Mouse (Mus musculus) stomach, postnatal 0 days (tissue): ENCODE data around the gene Elk4. TPM values are rescaled to one million over a fixed set of nuclear protein-coding genes. Genes with fewer than 3 reads are reported as not detected.

ENCODE experiments used
- ATAC-seq: fragments of 200-750 bp; cut with Nextera tagmentation; 2 replicates; pipeline ENCODE4 v1.8.0; 2017; ENCODE audit not compliant: low FRiP score, low TSS enrichment
- DNase-seq: peaks from one replicate; pipeline ENCODE4 v3.0.0-alpha.2; 2016; ENCODE audit warnings: low spot score
- H3K27ac ChIP-seq: fragments of 300-500 bp; sonication (generic); replicated peaks from 2 replicates; pipeline ENCODE4 v1.5.1; 2014; ENCODE audit warnings: mild to moderate bottlenecking, control low read depth
- H3K27me3 ChIP-seq: fragments of 300-500 bp; sonication (generic); 2 replicates; pipeline ENCODE4 v1.6.1; 2014; ENCODE audit warnings: low read length; ENCODE audit not compliant: control insufficient read depth, insufficient read depth
- H3K36me3 ChIP-seq: fragments of 300-500 bp; sonication (generic); 2 replicates; pipeline ENCODE4 v1.6.1; 2014; ENCODE audit warnings: low read length, mixed read lengths; ENCODE audit not compliant: control insufficient read depth, insufficient read depth
- H3K4me1 ChIP-seq: fragments of 300-500 bp; sonication (generic); replicated peaks from 2 replicates; pipeline ENCODE4 v1.6.1; 2014; ENCODE audit warnings: antibody characterized with exemption; ENCODE audit not compliant: control insufficient read depth, insufficient read depth
- H3K4me2 ChIP-seq: fragments of 300-500 bp; sonication (generic); replicated peaks from 2 replicates; pipeline ENCODE4 v1.6.1; 2014; ENCODE audit warnings: low read depth, mild to moderate bottlenecking, control low read depth, moderate library complexity
- H3K4me3 ChIP-seq: fragments of 300-500 bp; sonication (generic); 2 replicates; pipeline ENCODE4 v1.5.1; 2014; ENCODE audit warnings: low read depth, low read length, control low read depth
- H3K9ac ChIP-seq: fragments of 300-500 bp; sonication (generic); 2 replicates; pipeline ENCODE4 v1.6.1; 2014; ENCODE audit warnings: mild to moderate bottlenecking, low read length, control low read depth, mixed read lengths
- H3K9me3 ChIP-seq: fragments of 300-500 bp; sonication (generic); 2 replicates; pipeline ENCODE4 v1.6.1; 2016; ENCODE audit warnings: low read length; ENCODE audit not compliant: control insufficient read depth
- CTCF ChIP-seq: IDR thresholded peaks from 2 replicates; pipeline ENCODE4 v1.5.1; 2016; ENCODE audit warnings: antibody characterized with exemption, low read depth, mild to moderate bottlenecking, moderate library complexity
- EP300 ChIP-seq: optimal IDR thresholded peaks from 2 replicates; pipeline ENCODE3; 2016; ENCODE audit warnings: antibody characterized with exemption
- WGBS: fragments of 180-500 bp; shearing (Covaris S2); extraction: QIAGEN DNeasy Blood & Tissue Kit; methylation state at CpG from one replicate; pipeline ENCODE4 v1.1.7; 2014; 5-methylcytosine and 5-hydroxymethylcytosine counted together
- polyA plus RNA-seq: library from polyadenylated mRNA; unstranded; fragments of >200 nt; fragmentation: Nextera tagmentation; extraction: Ambion mirVana; gene quantifications from 2 replicates; pipeline ENCODE4 v1.2.1, GENCODE M21; 2015

Elk4 gene
- polyA plus RNA-seq, 1 experiment from 2014 or later = 13.8 TPM

GRCm38 (mm10) chr1:132006721-132007120 is 686 bp upstream of the Elk4 start:
- H3K4me2 ChIP-seq = peak overlapping the region; percentile 65
- no peaks in the 10 kb centered on the region for H3K9me3 ChIP-seq
- peak overlapping the region; percentile 98 for H3K9ac ChIP-seq
- peak overlapping the region; percentile 100 for H3K27ac ChIP-seq
- H3K4me1 ChIP-seq = no peaks in the 10 kb centered on the region
- ATAC-seq = no peak
- no peaks in the 10 kb centered on the region for H3K36me3 ChIP-seq
- DNase-seq = no peak
- whole genome bisulfite sequencing = 21% methylated on average over 5 of the region's 5 CpGs
- no peak for TF ChIP-seq EP300
- no peak for TF ChIP-seq CTCF
- peak overlapping the region; percentile 83 for H3K4me3 ChIP-seq
- no peaks in the 10 kb centered on the region for H3K27me3 ChIP-seq

GRCm38 (mm10) chr1:132007828-132008827 is 721 bp downstream of the Elk4 start:
- peak; percentile 88 for ATAC-seq
- TF ChIP-seq EP300 (peak; percentile 61), CTCF (peak; percentile 25; the same call in 1 of the 2 replicates)
- Histone ChIP-seq H3K27me3 (no peaks in the 10 kb centered on the region), H3K36me3 (no peaks in the 10 kb centered on the region), H3K4me1 (no peaks in the 10 kb centered on the region), H3K4me3 (peak overlapping the region; percentile 83), H3K27ac (peak overlapping the region; percentile 100), H3K9me3 (no peaks in the 10 kb centered on the region), H3K4me2 (peak overlapping the region; percentile 65), H3K9ac (peak overlapping the region; percentile 98)
- WGBS = under 1% methylated on average over 49 of the region's 72 CpGs
- DNase-seq = peak; percentile 96

GRCm38 (mm10) chr1:132008881-132009644 is 1.7 kb downstream of the Elk4 start:
- no peaks in the 10 kb centered on the region for H3K4me1 ChIP-seq
- H3K4me3 ChIP-seq = peak overlapping the region; percentile 83
- H3K27me3 ChIP-seq = no peaks in the 10 kb centered on the region
- H3K9ac ChIP-seq = peak overlapping the region; percentile 98
- peak overlapping the region; percentile 13; the same call in 1 of the 2 replicates for H3K27ac ChIP-seq
- 31% methylated on average over 8 of the region's 8 CpGs for WGBS
- no peaks in the 10 kb centered on the region for H3K36me3 ChIP-seq
- DNase-seq (no peak), ATAC-seq (no peak)
- TF ChIP-seq EP300 (no peak), CTCF (no peak)
- H3K4me2 ChIP-seq = peak overlapping the region; percentile 65
- no peaks in the 10 kb centered on the region for H3K9me3 ChIP-seq

- H3K9me3 ChIP-seq = no peaks in the 10 kb centered on the region
- H3K27me3 ChIP-seq = no peaks in the 10 kb centered on the region
- 66% methylated on average over 17 of the region's 17 CpGs for WGBS
- H3K27ac ChIP-seq = 0 out of 2 replicates have a peak overlapping the region, but pooled peaks have one; percentile 2
- no peaks in the 10 kb centered on the region for H3K4me1 ChIP-seq
- no peaks in the 10 kb centered on the region for H3K36me3 ChIP-seq
- DNase-seq (no peak), ATAC-seq (no peak)
- H3K4me2 ChIP-seq = no peak overlapping the region
- no peak for TF ChIP-seq CTCF
- TF ChIP-seq EP300 = no peak
- no peak overlapping the region for H3K4me3 ChIP-seq
- H3K9ac ChIP-seq = no peak overlapping the region
Measured at GRCm38 (mm10) chr1:132010632-132011501, 3.5 kb downstream of the Elk4 start.

GRCm38 (mm10) chr1:132011785-132012184 is 4.4 kb downstream of the Elk4 start:
- Histone ChIP-seq H3K36me3 (no peaks in the 10 kb centered on the region), H3K9ac (no peak overlapping the region), H3K4me3 (no peak overlapping the region), H3K27ac (no peak overlapping the region), H3K9me3 (no peaks in the 10 kb centered on the region), H3K27me3 (no peaks in the 10 kb centered on the region), H3K4me2 (no peak overlapping the region), H3K4me1 (no peaks in the 10 kb centered on the region)
- TF ChIP-seq EP300 (no peak), CTCF (no peak)
- no peak for ATAC-seq
- 70% methylated on average over 2 of the region's 2 CpGs for WGBS
- no peak for DNase-seq
